11 mouse cellular contexts compared by ENCODE assay signal in the genomic region with DNA sequence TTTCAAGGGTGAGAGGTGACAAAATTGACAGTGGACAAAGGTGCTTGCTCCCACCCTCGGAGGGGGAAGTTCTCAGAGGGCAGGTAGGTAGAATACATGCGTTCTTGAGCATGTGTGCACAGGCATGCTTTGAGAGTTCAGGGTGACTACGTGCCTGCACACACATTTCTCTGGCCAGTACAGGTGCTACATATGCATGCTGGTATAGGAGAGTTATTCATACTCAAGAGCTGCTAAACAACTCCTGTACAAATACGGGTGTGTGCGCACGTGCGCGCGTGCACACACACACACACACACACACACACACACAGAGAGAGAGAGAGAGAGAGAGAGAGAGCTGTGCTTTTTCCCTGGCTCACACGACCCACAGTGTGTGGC. TPM values are rescaled to one million over a fixed set of nuclear protein-coding genes. Genes with fewer than 3 reads are reported as not detected.
A peak's percentile ranks its signal among the peaks of the same experiment; 100 is the strongest.
DNase-seq lines count a peak whose midpoint lies in the region; ATAC-seq lines count a peak whose summit lies in the region.
"Had no signal": no experiment of that assay in that cellular context is flagged by ENCODE, and none has a peak within 500 bp of the region (broad histone marks: within the 10 kb centered on the region; RNA-seq: fewer than 3 reads in every experiment).

No protein-coding gene starts in this region.

- H3K9me3 ChIP-seq in hindbrain, embryonic 14.5 days (ENCODE audit: control insufficient read depth, low read length), result no peaks in the 10 kb centered on the region
- no peaks in the 10 kb centered on the region for H3K9me3 ChIP-seq in hindbrain, embryonic 13.5 days
- H3K9me3 ChIP-seq in midbrain, embryonic 13.5 days, result no peaks in the 10 kb centered on the region
- no peaks in the 10 kb centered on the region for H3K9me3 ChIP-seq in midbrain, embryonic 16.5 days (replicated peaks; ENCODE audit: control insufficient read depth, low read length, poor library complexity, severe bottlenecking)
- no peaks in the 10 kb centered on the region for H3K9me3 ChIP-seq in forebrain, embryonic 16.5 days (ENCODE audit: control insufficient read depth, low read length)
- H3K9me3 ChIP-seq in stomach, embryonic 15.5 days, result no peaks in the 10 kb centered on the region
- H3K9me3 ChIP-seq: liver, embryonic 12.5 days had no signal

- 75% methylated on average over 10 of the region's 10 CpGs for WGBS in hindbrain, embryonic 14.5 days
- WGBS in hindbrain, embryonic 13.5 days, result 75% methylated on average over 10 of the region's 10 CpGs
- WGBS in midbrain, embryonic 13.5 days, result 62% methylated on average over 10 of the region's 10 CpGs
- WGBS in midbrain, embryonic 16.5 days, result 65% methylated on average over 10 of the region's 10 CpGs
- 63% methylated on average over 10 of the region's 10 CpGs for WGBS in forebrain, embryonic 16.5 days
- WGBS in stomach, embryonic 15.5 days, result 57% methylated on average over 10 of the region's 10 CpGs

- 0 out of 2 replicates have a peak overlapping the region, but pooled peaks have one; percentile 24 for H3K9ac ChIP-seq in hindbrain, embryonic 14.5 days
- H3K9ac ChIP-seq in hindbrain, embryonic 13.5 days, result no peak overlapping the region
- H3K9ac ChIP-seq in midbrain, embryonic 13.5 days (replicated peaks), result no peak overlapping the region
- no peak overlapping the region for H3K9ac ChIP-seq in midbrain, embryonic 16.5 days (ENCODE audit: low read depth, low read length)
- H3K9ac ChIP-seq in forebrain, embryonic 16.5 days (replicated peaks; ENCODE audit: low read depth, low read length), result peak overlapping the region; percentile 23; the same call in 1 of the 2 replicates
- H3K9ac ChIP-seq in stomach, embryonic 15.5 days, result no peak overlapping the region
- H3K9ac ChIP-seq: liver, embryonic 12.5 days had no signal

- H3K4me3 ChIP-seq in hindbrain, embryonic 14.5 days (replicated peaks; ENCODE audit: low read length), result no peak overlapping the region
- no peak overlapping the region for H3K4me3 ChIP-seq in hindbrain, embryonic 13.5 days
- H3K4me3 ChIP-seq in midbrain, embryonic 13.5 days (replicated peaks), result no peak overlapping the region
- H3K4me3 ChIP-seq in midbrain, embryonic 16.5 days (ENCODE audit: low read depth, low read length), result no peak overlapping the region
- H3K4me3 ChIP-seq in forebrain, embryonic 16.5 days (replicated peaks; ENCODE audit: low read length), result no peak overlapping the region
- no peak overlapping the region for H3K4me3 ChIP-seq in stomach, embryonic 15.5 days (replicated peaks)
- H3K4me3 ChIP-seq: liver, embryonic 12.5 days had no signal

- intact Hi-C loops in left cerebral cortex, postnatal 14 days (cut with DNase I), result loop anchor here (5.0 kb wide), 1 partner anchor 781 kb away; no protein-coding TSS in a partner anchor

- H3K36me3 ChIP-seq in hindbrain, embryonic 14.5 days (replicated peaks; ENCODE audit: control insufficient read depth, insufficient read depth), result no peaks in the 10 kb centered on the region
- no peaks in the 10 kb centered on the region for H3K36me3 ChIP-seq in hindbrain, embryonic 13.5 days
- H3K36me3 ChIP-seq in midbrain, embryonic 13.5 days, result no peaks in the 10 kb centered on the region
- no peaks in the 10 kb centered on the region for H3K36me3 ChIP-seq in midbrain, embryonic 16.5 days (ENCODE audit: control insufficient read depth, insufficient read depth, low read length)
- H3K36me3 ChIP-seq in forebrain, embryonic 16.5 days (ENCODE audit: control insufficient read depth, insufficient read depth), result no peaks in the 10 kb centered on the region
- H3K36me3 ChIP-seq in stomach, embryonic 15.5 days, result no peaks in the 10 kb centered on the region
- H3K36me3 ChIP-seq: G1E; liver, embryonic 12.5 days had no signal

- H3K27ac ChIP-seq in hindbrain, embryonic 14.5 days, result no peak overlapping the region
- H3K27ac ChIP-seq in hindbrain, embryonic 13.5 days, result no peak overlapping the region
- H3K27ac ChIP-seq in midbrain, embryonic 13.5 days, result no peak overlapping the region
- no peak overlapping the region for H3K27ac ChIP-seq in midbrain, embryonic 16.5 days (ENCODE audit: low read length)
- no peak overlapping the region for H3K27ac ChIP-seq in forebrain, embryonic 16.5 days (ENCODE audit: low read length)
- no peak overlapping the region for H3K27ac ChIP-seq in stomach, embryonic 15.5 days
- H3K27ac ChIP-seq: liver, embryonic 12.5 days; macrophage had no signal

- no peak overlapping the region for H3K4me2 ChIP-seq in hindbrain, embryonic 14.5 days (replicated peaks)
- H3K4me2 ChIP-seq in hindbrain, embryonic 13.5 days, result no peak overlapping the region
- no peak overlapping the region for H3K4me2 ChIP-seq in midbrain, embryonic 13.5 days (replicated peaks)
- no peak overlapping the region; the same call in 1 of the 2 replicates for H3K4me2 ChIP-seq in midbrain, embryonic 16.5 days (ENCODE audit: low read length)
- H3K4me2 ChIP-seq in forebrain, embryonic 16.5 days (ENCODE audit: low read length), result no peak overlapping the region
- peak overlapping the region; percentile 43 for H3K4me2 ChIP-seq in stomach, embryonic 15.5 days
- H3K4me2 ChIP-seq: liver, embryonic 12.5 days had no signal

- peaks cover 7% of the 10 kb centered on the region; the same call in 1 of the 2 replicates for H3K4me1 ChIP-seq in hindbrain, embryonic 14.5 days (replicated peaks; ENCODE audit: control insufficient read depth, insufficient read depth, low read length)
- peaks cover 12% of the 10 kb centered on the region for H3K4me1 ChIP-seq in hindbrain, embryonic 13.5 days (replicated peaks)
- H3K4me1 ChIP-seq in midbrain, embryonic 13.5 days (replicated peaks), result peaks cover 18% of the 10 kb centered on the region
- peaks cover 8% of the 10 kb centered on the region; the same call in 1 of the 2 replicates for H3K4me1 ChIP-seq in midbrain, embryonic 16.5 days (ENCODE audit: control insufficient read depth, insufficient read depth, low read length)
- H3K4me1 ChIP-seq in forebrain, embryonic 16.5 days (replicated peaks; ENCODE audit: control insufficient read depth, insufficient read depth, low read length), result peaks cover 15% of the 10 kb centered on the region
- H3K4me1 ChIP-seq in stomach, embryonic 15.5 days, result no peaks in the 10 kb centered on the region
- H3K4me1 ChIP-seq: liver, embryonic 12.5 days had no signal

- no peak for ATAC-seq in hindbrain, embryonic 14.5 days (ENCODE audit: low FRiP score)
- no peak for ATAC-seq in hindbrain, embryonic 13.5 days (ENCODE audit: low FRiP score)
- peak; percentile 29; the same call in 1 of the 2 replicates for ATAC-seq in midbrain, embryonic 13.5 days
- no peak for ATAC-seq in midbrain, embryonic 16.5 days
- no peak for ATAC-seq in forebrain, embryonic 16.5 days
- ATAC-seq in stomach, embryonic 15.5 days (ENCODE audit: insufficient read depth, low FRiP score, low read depth), result peak; percentile 40; the same call in 1 of the 2 replicates
- ATAC-seq: liver, embryonic 12.5 days had no signal

- no peaks in the 10 kb centered on the region; the same call in 1 of the 2 replicates for H3K27me3 ChIP-seq in hindbrain, embryonic 14.5 days (ENCODE audit: control insufficient read depth, insufficient read depth, low read length)
- H3K27me3 ChIP-seq in hindbrain, embryonic 13.5 days, result peaks cover 43% of the 10 kb centered on the region
- H3K27me3 ChIP-seq in midbrain, embryonic 13.5 days, result no peaks in the 10 kb centered on the region
- H3K27me3 ChIP-seq in midbrain, embryonic 16.5 days (ENCODE audit: control insufficient read depth, insufficient read depth, low read depth, low read length), result no peaks in the 10 kb centered on the region
- H3K27me3 ChIP-seq in forebrain, embryonic 16.5 days (replicated peaks; ENCODE audit: control insufficient read depth, insufficient read depth, low read length), result no peaks in the 10 kb centered on the region; the same call in 1 of the 2 replicates
- H3K27me3 ChIP-seq in stomach, embryonic 15.5 days (replicated peaks), result no peaks in the 10 kb centered on the region

- no peak for DNase-seq in hindbrain, embryonic 14.5 days (ENCODE audit: low spot score)
- no peak for DNase-seq in left cerebral cortex, postnatal 14 days (ENCODE audit: low spot score in 2 of 2)
- DNase-seq in layer of hippocampus, adult 8-10 months (ENCODE audit: low spot score in 2 of 2), result no peak

RNA-seq across cellular contexts. Expression of a gene that starts 33.3 kb away (rescaled TPM):
- 0.09 and 0.43 TPM in 2 replicates for polyA plus RNA-seq in hindbrain, embryonic 14.5 days (2014; fragmentation: Nextera tagmentation; extraction: Ambion mirVana)
- polyA plus RNA-seq in hindbrain, embryonic 13.5 days (2015; fragmentation: Nextera tagmentation; extraction: Ambion mirVana), result 0.18 and 0.19 TPM in 2 replicates
- 0.06 and 0.31 TPM in 2 replicates for polyA plus RNA-seq in midbrain, embryonic 13.5 days (2015; fragmentation: Nextera tagmentation; extraction: Ambion mirVana)
- not detected in 2 replicates for polyA plus RNA-seq in midbrain, embryonic 16.5 days (2015; fragmentation: Nextera tagmentation; extraction: Ambion mirVana)
- polyA plus RNA-seq in forebrain, embryonic 16.5 days (2015; fragmentation: Nextera tagmentation; extraction: Ambion mirVana), result 0.13 TPM in 1 of 2 replicates, not detected in the other
- 1.3 and 1.5 TPM in 2 replicates for polyA plus RNA-seq in stomach, embryonic 15.5 days (2015; fragmentation: Nextera tagmentation; extraction: Ambion mirVana)
- 1 to 10 TPM in 1 of 2 experiments, under 1 TPM in 1; 0.51 to 1.2 TPM for total RNA-seq in left cerebral cortex, postnatal 14 days (2021)
- total RNA-seq in layer of hippocampus, adult 8-10 months (2022), result 1 to 10 TPM in 3 of 4 experiments, under 1 TPM in 1; 0.67 to 2.6 (median 1.5) TPM

Comparison
In these comparisons a context has a peak if more than half of its experiments do, and no peak if none do; other contexts are left out.
1. ATAC-seq: peak in midbrain, embryonic 13.5 days (single experiment) and stomach, embryonic 15.5 days (single experiment); none in hindbrain, embryonic 14.5 days (single experiment), hindbrain, embryonic 13.5 days (single experiment), midbrain, embryonic 16.5 days (single experiment) and forebrain, embryonic 16.5 days (single experiment).
2. H3K9ac ChIP-seq: peak in hindbrain, embryonic 14.5 days (single experiment) and forebrain, embryonic 16.5 days (single experiment); none in hindbrain, embryonic 13.5 days (single experiment), midbrain, embryonic 13.5 days (single experiment), midbrain, embryonic 16.5 days (single experiment) and stomach, embryonic 15.5 days (single experiment).